Mouse (Mus musculus): ENCODE measurements around the gene Anapc2. TPM values are rescaled to one million over a fixed set of nuclear protein-coding genes. Genes with fewer than 3 reads are reported as not detected.

Gene Anapc2
- polyA plus RNA-seq, 1 experiment: 89.4 TPM

- Histone ChIP-seq H3K4me3 (ENCODE audit: insufficient read depth, poor library complexity, severe bottlenecking) (no peak overlapping the region), H3K27me3 (ENCODE audit: control insufficient read depth, insufficient read depth, insufficient read length) (peaks cover 42% of the 10 kb centered on the region), H3ac (ENCODE audit: control insufficient read depth, insufficient read length, low read depth) (no peak overlapping the region), H3K36me3 (ENCODE audit: control insufficient read depth, insufficient read depth) (no peaks in the 10 kb centered on the region), H3K79me3 (ENCODE audit: low read depth) (no peaks in the 10 kb centered on the region), H3K79me2 (ENCODE audit: control insufficient read depth, insufficient read depth) (no peaks in the 10 kb centered on the region)
- no peak for TF ChIP-seq CEBPB (IDR thresholded peaks at IDR 0.05; ENCODE audit: low read depth)
- no peak for TF ChIP-seq MYOG (IDR thresholded peaks at IDR 0.05; ENCODE audit: control insufficient read depth, extremely low read depth, insufficient read length)
- TF ChIP-seq MYOD1 (IDR thresholded peaks at IDR 0.05; ENCODE audit: control insufficient read depth, insufficient read length, low read depth): no peak
- no peak for TF ChIP-seq CTCF (IDR thresholded peaks at IDR 0.05; ENCODE audit: control insufficient read depth, insufficient read depth, insufficient read length)
- no peak for TF ChIP-seq FOSL1 (IDR thresholded peaks at IDR 0.05; ENCODE audit: insufficient read depth, low read length, poor library complexity, severe bottlenecking)
- TF ChIP-seq USF1 (IDR thresholded peaks at IDR 0.05; ENCODE audit: low read depth): no peak
Measured at GRCm38 (mm10) chr2:25237522-25237921, 34.8 kb upstream of the Anapc2 start.

DNA sequence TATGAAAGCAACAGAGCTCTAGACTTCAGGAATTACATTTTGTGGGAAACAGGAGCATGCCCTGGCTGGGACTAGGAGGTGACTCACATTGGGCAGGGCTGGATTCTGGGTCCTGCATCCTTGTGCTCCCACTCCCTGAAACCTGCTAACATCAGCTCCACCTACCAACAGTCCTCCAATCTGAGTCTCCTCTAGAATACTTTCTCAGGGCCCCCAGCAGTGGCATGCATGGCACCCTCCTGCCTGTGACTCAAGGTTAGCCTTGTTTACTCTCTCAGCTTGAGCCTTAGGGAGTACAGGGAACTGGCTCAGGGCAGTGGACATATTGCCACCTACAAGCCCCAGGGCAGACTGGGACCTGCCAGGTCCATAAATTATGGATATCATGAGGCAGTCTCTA, 34.2 kb upstream of the Anapc2 start:
- Histone ChIP-seq H3K27me3 (ENCODE audit: control insufficient read depth, insufficient read depth, insufficient read length) (peaks cover 41% of the 10 kb centered on the region), H3K79me2 (ENCODE audit: control insufficient read depth, insufficient read depth) (no peaks in the 10 kb centered on the region), H3ac (ENCODE audit: control insufficient read depth, insufficient read length, low read depth) (no peak overlapping the region), H3K36me3 (ENCODE audit: control insufficient read depth, insufficient read depth) (no peaks in the 10 kb centered on the region), H3K4me3 (ENCODE audit: insufficient read depth, poor library complexity, severe bottlenecking) (no peak overlapping the region), H3K79me3 (ENCODE audit: low read depth) (no peaks in the 10 kb centered on the region)
- TF ChIP-seq CTCF (IDR thresholded peaks at IDR 0.05; ENCODE audit: control insufficient read depth, insufficient read depth, insufficient read length): no peak
- no peak for TF ChIP-seq MYOD1 (IDR thresholded peaks at IDR 0.05; ENCODE audit: control insufficient read depth, insufficient read length, low read depth)

DNA sequence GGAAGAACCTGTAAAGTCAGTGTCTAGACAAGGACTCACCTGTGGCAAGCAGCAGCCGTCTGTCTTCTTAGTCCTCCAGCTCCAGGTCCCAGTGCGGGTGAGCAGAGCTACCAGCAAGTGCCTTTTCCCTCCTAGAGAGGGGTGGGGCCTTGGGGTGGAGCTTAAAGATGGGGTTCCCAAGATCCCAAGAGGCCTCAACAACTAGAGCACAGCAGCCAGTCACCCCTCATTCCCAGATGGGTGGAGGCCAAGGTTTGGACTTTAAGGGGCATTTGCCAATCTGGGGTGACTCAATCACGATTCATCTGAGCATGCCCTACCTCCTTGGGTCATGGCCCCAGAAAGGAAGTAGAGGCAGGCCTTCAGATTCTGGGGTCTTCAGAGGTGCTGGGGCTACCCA, 32.5 kb upstream of the Anapc2 start:
- TF ChIP-seq FOSL1 (IDR thresholded peaks at IDR 0.05; ENCODE audit: insufficient read depth, low read length, poor library complexity, severe bottlenecking): no peak
- no peak for TF ChIP-seq MYOD1 (IDR thresholded peaks at IDR 0.05; ENCODE audit: control insufficient read depth, insufficient read length, low read depth)
- TF ChIP-seq CTCF (IDR thresholded peaks at IDR 0.05; ENCODE audit: control insufficient read depth, insufficient read depth, insufficient read length): no peak
- no peak for TF ChIP-seq MYOG (IDR thresholded peaks at IDR 0.05; ENCODE audit: control insufficient read depth, extremely low read depth, insufficient read length)
- no peak for TF ChIP-seq MAX (IDR thresholded peaks at IDR 0.05)
- no peak for TF ChIP-seq USF1 (IDR thresholded peaks at IDR 0.05; ENCODE audit: low read depth)
- TF ChIP-seq CEBPB (IDR thresholded peaks at IDR 0.05; ENCODE audit: low read depth): no peak
- Histone ChIP-seq H3ac (ENCODE audit: control insufficient read depth, insufficient read length, low read depth) (no peak overlapping the region), H3K27me3 (ENCODE audit: control insufficient read depth, insufficient read depth, insufficient read length) (peaks cover 34% of the 10 kb centered on the region), H3K79me2 (ENCODE audit: control insufficient read depth, insufficient read depth) (no peaks in the 10 kb centered on the region), H3K36me3 (ENCODE audit: control insufficient read depth, insufficient read depth) (no peaks in the 10 kb centered on the region), H3K4me3 (ENCODE audit: insufficient read depth, poor library complexity, severe bottlenecking) (no peak overlapping the region), H3K79me3 (ENCODE audit: low read depth) (no peaks in the 10 kb centered on the region)

DNA sequence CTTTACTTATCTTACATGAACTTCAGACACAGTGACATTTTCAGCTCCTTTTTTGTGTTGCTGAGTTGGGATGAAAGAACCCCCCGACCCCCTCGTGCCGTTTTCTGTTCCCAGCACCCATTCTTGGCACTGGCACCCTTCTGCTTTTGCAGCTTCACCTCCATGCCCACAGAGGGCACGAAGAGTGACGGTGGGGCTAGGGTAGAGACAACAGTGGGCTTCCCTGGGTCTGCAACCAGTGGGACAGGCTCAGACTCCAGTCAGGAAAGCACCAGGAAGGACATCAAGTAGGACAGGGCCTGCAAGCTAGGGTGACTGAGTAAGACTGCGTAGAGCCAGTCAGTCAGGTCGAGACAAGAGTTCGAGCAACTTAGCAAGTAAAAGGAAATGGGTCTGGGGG, 32.0 kb upstream of the Anapc2 start:
- Histone ChIP-seq H3K4me3 (ENCODE audit: insufficient read depth, poor library complexity, severe bottlenecking) (no peak overlapping the region), H3K79me3 (ENCODE audit: low read depth) (no peaks in the 10 kb centered on the region), H3K27me3 (ENCODE audit: control insufficient read depth, insufficient read depth, insufficient read length) (peaks cover 33% of the 10 kb centered on the region), H3K79me2 (ENCODE audit: control insufficient read depth, insufficient read depth) (no peaks in the 10 kb centered on the region), H3K36me3 (ENCODE audit: control insufficient read depth, insufficient read depth) (peaks cover 2% of the 10 kb centered on the region), H3ac (ENCODE audit: control insufficient read depth, insufficient read length, low read depth) (no peak overlapping the region)
- TF ChIP-seq MYOG (IDR thresholded peaks at IDR 0.05; ENCODE audit: control insufficient read depth, extremely low read depth, insufficient read length) (no peak), CEBPB (IDR thresholded peaks at IDR 0.05; ENCODE audit: low read depth) (no peak)

DNA sequence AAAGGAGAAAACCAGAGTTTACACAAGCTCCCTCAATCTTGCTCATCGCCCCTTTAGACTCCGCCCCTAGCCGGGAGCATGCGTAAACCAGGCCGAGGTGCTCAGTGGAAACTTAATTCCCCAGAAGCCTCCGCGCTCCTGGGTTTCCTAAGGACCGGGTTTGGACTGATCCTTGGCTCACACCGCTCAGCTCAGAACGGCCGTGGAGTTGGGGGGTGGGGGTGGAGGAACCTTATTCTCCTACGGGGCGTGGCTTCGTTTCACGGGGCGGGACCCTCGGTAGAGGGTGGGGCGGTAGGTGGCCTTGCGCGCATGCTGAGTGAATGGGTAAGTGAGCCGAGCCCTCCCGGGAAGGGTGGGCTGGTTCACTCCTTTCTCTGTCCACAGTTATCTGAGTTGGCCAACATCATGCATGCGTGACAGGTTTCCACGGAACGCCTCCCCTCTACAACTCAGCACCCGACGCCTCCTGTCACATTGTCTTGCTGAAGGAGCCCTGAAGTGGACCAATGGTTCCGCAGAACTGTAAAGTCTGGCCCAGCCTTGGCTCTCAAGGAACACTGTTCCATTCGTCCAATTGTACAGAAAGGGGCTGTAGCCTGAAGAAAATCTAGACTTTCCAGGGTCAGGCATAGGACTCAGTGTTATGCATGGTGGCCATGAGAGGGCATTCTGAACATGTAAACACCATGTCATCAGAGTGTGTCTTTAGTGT, 31.4 kb upstream of the Anapc2 start:
- Histone ChIP-seq H3K79me3 (ENCODE audit: low read depth) (no peaks in the 10 kb centered on the region), H3ac (ENCODE audit: control insufficient read depth, insufficient read length, low read depth) (peak overlapping the region; percentile 5), H3K79me2 (ENCODE audit: control insufficient read depth, insufficient read depth) (no peaks in the 10 kb centered on the region), H3K36me3 (ENCODE audit: control insufficient read depth, insufficient read depth) (peaks cover 5% of the 10 kb centered on the region), H3K27me3 (ENCODE audit: control insufficient read depth, insufficient read depth, insufficient read length) (peaks cover 28% of the 10 kb centered on the region), H3K4me3 (ENCODE audit: insufficient read depth, poor library complexity, severe bottlenecking) (no peak overlapping the region)
- no peak for TF ChIP-seq FOSL1 (IDR thresholded peaks at IDR 0.05; ENCODE audit: insufficient read depth, low read length, poor library complexity, severe bottlenecking)
- no peak for TF ChIP-seq MAX (IDR thresholded peaks at IDR 0.05)
- no peak for TF ChIP-seq CTCF (IDR thresholded peaks at IDR 0.05; ENCODE audit: control insufficient read depth, insufficient read depth, insufficient read length)
- no peak for TF ChIP-seq CEBPB (IDR thresholded peaks at IDR 0.05; ENCODE audit: low read depth)
- no peak for TF ChIP-seq USF1 (IDR thresholded peaks at IDR 0.05; ENCODE audit: low read depth)
- TF ChIP-seq MYOG (IDR thresholded peaks at IDR 0.05; ENCODE audit: control insufficient read depth, extremely low read depth, insufficient read length): no peak
- no peak for TF ChIP-seq MYOD1 (IDR thresholded peaks at IDR 0.05; ENCODE audit: control insufficient read depth, insufficient read length, low read depth)

DNA sequence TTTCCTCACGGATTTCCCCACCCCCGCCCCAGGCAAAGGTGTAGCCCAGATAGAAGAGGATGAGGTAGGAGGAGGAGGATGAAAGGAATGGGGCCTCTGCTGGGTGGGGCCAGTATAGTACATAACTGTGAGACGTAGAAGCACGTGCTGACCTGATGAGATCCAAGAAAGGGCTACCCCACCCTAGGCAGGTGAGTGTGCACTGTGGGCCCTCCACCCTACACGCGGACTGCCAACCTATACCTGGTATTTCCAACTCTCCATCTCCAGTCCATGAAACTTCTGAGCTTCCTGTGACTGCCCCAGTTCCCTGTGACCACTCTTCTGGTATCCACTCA, 30.9 kb upstream of the Anapc2 start:
- no peaks in the 10 kb centered on the region for H3K79me2 ChIP-seq (ENCODE audit: control insufficient read depth, insufficient read depth)
- peaks cover 24% of the 10 kb centered on the region for H3K27me3 ChIP-seq (ENCODE audit: control insufficient read depth, insufficient read depth, insufficient read length)

More for the DNA sequence above, 30.9 kb upstream of the Anapc2 start:
- H3K4me3 ChIP-seq (ENCODE audit: insufficient read depth, poor library complexity, severe bottlenecking): no peak overlapping the region
- TF ChIP-seq CTCF (IDR thresholded peaks at IDR 0.05; ENCODE audit: control insufficient read depth, insufficient read depth, insufficient read length): no peak
- no peak overlapping the region for H3ac ChIP-seq (ENCODE audit: control insufficient read depth, insufficient read length, low read depth)
- no peaks in the 10 kb centered on the region for H3K79me3 ChIP-seq (ENCODE audit: low read depth)
- H3K36me3 ChIP-seq (ENCODE audit: control insufficient read depth, insufficient read depth): peaks cover 5% of the 10 kb centered on the region
